Mouse (Mus musculus) adrenal gland, postnatal 36 days (tissue): ENCODE data around the gene Syn3. TPM values are rescaled to one million over a fixed set of nuclear protein-coding genes. Genes with fewer than 3 reads are reported as not detected.
"Not testable (repeated sequence)": the region's sequence is repeated elsewhere in the genome, so short reads cannot be mapped to it uniquely, and the experiment has no call there.

ENCODE experiments used
- DNase-seq, 2 experiments: peaks; one replicate each; pipeline ENCODE4 v3.0.0; 2021; ENCODE audit warnings: mixed read lengths in 1 of 2
- long read RNA-seq, 2 experiments: library from polyadenylated mRNA; stranded (forward); transcript quantifications; one replicate each; pipeline ENCODE4 v2.0.0; 2021; ENCODE audit warnings: borderline sequencing depth in 2 of 2
- total RNA-seq, 2 experiments: library from RNA; stranded (reverse); gene quantifications; 2 replicates each; pipeline ENCODE4 v1.2.3; 2021

The Syn3 gene
- total RNA-seq = 1 to 10 TPM; 1.5 to 2.5 TPM
- long read RNA-seq, experiment 1, partial matches to known transcripts = 0 of 12 reads
- long read RNA-seq, experiment 1, other reads (novel, unspliced or antisense) = 12 of 12 reads
- long read RNA-seq, experiment 2, partial matches to known transcripts = 0 of 5 reads
- long read RNA-seq, experiment 2, other reads (novel, unspliced or antisense) = 5 of 5 reads

DNA sequence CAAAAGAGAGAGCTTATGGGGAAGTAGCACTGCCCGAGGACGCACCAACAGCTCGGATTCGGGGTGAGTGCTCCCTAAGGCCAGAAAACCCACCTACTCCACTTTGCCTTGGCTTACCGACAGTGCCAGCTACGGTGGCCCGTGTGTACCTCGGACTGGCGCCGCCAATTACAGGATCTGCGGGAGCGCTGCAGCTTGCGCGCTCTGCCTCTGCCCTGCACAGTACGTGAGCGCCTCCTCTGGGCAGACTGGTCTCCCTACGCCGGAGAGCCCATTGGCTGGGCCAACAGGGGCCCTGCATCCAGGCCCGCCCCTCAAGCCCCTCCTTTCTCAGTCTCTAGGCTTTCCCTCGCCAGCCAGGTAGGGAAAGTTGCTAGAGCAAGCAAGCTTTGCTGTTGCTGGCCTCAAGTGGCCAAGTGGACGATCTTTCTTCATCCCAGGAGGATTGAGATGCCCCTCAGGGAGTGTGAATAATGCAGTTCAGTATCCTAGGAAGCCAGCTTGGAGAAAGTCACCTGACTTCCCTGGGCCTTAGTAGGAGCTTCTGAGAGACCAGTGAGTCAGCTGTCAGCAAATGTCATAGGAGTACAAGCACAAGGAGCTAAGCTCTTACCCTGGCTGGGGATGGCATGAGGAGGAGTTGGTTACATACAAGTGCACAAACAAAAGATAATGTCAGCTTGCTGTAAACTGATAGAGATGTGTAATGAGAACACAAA, at the start of gene Syn3:
Gene Syn3 (minus strand): TSS at position 224 of the 719 bp plus-strand sequence.
- DNase-seq = peak; percentile 91 to 93

DNA sequence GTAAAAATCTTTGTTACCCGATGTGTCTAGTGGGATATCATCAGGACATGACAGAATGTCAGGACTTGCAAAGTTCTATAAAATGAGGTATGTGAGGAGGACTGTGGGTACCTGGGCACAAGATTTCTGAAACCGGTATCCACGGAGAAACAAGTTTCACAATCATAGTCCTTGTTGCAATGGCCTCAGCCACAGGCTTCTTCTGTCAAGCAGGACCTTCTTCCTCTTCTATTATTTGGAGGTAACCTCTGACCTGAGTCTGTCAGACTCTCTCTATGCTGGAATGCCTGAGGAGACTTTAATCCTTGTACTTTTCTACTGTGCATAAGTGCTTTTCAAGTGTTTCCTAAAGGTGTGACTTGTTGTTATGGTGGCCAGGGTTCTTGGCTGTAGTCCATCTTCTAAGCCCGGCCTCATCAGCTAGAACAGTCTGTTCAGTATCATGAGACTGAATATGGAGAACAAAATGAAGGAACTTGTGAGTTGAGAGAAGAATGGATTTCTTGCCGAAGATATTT, 27.7 kb upstream of the Syn3 start:
- DNase-seq = not testable (repeated sequence)

DNA sequence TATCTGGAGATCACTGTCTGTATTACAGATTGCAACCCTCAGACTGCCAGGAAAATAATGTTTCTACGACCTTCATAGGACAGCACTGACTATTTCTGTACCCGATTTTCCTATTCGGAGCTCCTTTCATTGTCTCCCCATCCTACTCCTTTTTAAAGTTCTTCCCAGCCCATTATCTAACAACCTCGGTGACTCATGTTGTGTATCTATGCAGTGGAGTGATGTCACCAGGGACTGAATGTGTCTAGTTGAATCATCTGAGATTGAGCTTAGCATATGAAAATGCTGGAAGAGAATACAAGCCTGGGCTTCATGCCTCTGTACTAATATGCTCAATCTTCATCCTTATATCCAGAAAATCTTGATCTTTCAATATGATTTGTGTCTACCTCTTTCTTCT, 15.1 kb upstream of the Syn3 start:
- peak; percentile 3 to 17 for DNase-seq

DNA sequence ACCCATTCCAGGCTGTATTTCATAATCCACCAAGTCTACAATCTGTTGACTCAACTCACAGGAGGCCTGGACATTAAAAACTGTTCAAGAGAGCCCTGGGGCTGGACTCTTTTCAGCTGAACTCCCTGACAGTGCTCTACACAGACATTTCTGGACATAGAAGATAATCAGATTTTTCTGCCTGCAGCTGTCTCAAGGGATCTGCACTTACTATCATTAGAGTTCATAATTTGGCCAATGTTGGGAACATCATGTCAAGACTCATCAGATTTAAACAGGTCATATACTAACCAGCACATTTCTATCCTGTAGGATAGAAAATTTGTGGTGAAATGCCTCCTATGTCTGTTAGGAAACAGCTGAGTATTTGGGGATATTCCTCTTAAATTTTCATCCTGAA, 12.2 kb upstream of the Syn3 start:
- DNase-seq = no peak

DNA sequence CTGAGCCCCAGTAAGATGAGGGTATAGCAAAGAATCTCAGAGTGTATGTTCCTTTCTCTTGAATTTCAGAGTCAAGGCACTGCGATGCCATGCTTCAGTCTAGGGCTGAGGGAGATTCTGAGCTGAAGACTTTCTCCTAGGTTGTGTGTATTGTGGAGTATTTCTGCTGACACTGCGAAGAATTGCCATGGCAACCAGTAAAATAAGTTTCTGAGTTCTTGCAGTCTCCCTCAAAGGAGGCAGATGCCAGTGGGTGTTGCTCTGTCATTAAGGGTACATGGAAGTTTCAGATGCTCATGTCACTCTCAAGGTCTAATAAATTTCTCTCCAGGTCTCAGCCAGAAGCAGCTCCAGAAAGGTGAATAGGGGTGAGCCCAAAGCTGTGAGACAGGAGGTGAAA, 3.4 kb upstream of the Syn3 start:
- no peak for DNase-seq

DNA sequence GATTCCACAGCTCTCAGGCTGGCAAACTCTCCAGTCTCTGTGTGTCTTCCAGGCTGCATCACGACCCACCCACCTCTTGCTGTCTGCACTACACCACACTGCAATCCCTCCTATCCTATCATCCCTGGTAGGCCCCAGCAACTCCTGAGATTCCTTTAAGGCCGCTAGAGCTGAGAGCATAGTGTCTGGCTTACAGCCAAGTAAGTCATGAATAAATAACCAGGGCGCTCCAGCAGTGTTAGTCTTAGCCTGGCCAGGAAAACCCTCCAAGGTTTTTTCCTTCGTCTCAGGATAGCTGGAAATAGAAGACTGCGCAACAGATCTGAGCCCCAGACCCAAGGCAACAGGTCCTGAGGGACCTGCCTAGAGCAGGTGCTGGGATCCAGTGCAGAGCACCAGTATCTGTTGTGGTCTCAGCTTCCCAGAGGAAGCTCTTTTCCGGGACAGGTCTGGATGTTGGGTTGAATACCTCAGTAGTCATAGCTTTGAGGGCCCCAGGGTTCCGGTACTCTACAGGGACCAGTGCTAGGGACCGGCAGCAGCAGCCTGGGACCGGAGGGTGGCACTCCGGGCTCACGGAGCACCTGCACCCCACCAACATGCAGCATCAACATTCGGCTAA, 534 bp downstream of the Syn3 start:
- DNase-seq = peak; percentile 17 to 37

DNA sequence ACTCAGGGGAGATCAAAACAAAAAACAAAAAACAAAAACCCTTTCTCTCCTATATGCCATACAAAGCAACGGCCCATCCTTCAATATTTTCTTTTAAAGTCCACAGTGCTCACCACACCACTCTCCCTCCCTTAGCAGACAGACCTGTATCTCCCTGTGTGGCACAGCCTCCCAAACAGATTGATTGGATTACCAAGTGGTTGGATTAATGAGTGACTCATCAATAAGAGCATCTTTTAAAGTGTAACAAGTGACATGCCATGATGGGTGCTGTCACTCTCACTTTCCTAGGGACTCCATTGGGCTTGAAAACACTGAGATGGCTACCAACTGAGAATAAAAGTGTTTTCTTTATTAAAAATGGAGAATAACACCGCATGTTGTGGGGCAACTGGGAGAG, 2.8 kb downstream of the Syn3 start:
- no peak for DNase-seq

DNA sequence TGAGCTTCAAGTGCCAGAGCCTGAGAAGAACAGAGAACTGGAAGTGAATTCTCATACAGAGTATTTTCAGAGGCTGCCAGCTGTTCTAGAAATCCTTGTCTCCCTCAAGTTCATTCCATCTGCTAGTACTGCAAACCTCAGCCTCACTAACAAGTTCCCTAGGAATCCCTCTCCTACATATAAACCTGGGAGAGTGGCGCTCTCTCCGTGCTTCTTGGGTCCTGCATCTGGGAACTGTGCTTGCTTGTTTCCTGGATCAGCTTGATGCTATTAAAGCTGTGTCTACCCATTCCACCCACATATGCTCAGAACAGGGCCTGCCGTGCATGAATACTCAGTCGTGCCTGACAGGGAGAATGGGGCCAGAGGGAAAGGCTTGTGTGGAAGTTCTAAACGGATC, 5.6 kb downstream of the Syn3 start:
- no peak for DNase-seq

DNA sequence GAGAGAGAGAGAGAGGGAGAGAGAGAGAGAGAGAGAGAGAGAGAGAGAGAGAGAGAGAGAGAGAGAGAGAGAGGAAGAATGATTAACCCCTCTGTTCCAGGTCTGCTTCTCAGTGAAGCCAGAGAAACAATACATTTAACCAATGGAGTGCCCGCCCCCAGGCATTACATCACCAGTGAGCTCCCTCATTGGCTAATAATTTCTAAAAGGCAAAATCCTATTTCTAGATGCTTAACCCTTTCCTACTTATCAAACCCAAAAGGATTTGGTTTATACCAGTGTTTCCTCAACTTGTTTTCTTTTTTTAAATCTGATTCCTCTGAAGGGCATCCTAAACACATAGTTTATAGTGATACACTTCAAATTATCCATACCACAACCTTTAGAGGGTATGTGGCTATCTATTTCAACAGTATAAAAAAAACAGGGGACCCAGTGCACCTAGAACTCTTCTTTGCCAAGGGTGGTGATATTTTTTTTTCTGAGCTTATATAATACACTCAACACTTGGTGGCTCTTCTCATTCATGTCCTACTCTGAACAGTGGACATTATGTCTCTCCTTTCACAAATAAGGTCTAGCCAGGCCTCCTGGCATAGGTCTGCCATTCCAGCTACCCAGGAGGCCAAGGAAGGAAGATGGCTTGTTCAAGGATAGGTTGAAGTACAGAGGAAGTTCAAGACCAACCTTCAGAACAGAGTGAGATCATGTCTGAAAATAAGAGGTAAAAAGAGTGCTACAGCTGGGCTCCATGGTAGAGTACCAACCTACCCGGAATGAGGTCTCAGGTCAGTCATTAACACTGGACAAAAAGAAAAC, 6.4 kb downstream of the Syn3 start:
- DNase-seq = peak in 1 of 2 experiments; percentile 4

DNA sequence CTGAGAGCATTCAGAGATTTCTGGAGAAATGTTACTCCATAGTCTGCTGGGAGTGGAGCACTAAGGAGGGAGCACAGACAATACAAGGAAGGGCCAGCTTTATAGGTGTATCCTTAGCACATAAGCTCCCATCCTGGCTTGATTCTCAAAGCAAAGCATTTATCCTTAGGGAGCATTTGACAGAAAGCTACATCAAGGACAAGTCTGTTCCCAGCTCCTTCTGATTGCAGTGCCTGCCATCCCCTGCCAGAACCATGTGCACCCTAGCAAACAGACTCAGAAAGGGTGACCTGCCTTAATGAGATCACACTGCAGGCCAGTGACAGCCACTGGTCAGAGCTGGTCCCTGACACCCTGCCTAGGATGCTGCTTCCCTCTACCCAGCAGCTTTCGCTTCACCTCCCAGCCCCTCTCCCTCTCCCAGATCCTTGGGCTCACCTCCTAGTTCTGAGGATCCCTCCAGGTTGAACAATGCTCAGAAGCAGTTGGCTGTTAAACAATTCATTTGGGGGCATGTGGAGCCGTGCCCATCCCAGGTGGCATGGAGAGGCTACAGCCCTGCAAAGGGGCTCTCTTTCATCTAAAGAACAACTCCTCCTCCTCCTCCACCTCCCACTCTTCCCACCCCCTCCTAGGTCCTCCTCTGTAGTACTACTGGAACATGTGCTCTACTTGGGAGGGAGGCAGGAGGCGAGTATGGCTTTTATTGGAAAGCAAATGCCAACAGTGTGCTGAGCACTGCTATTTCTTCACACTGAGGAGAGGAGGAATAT, 7.2 kb downstream of the Syn3 start:
- no peak for DNase-seq

DNA sequence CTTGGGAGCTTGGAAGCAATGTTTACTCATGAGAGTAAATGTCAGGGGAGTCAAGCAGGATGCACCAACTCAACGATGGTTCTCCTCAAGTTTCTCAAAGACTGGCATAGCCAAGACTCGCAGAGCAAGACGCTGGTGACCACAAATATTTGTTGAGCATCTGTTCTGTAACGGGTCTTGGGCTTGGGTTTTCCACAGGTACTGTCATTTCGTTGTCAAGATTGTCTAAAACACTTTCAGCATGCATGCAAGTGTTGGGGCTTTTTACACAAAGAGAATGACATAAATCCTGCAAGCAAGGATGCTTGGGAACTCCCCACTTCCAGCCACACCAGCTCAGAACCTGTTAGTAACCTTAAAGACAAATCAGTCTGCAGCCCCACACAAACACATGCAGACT, 10.2 kb downstream of the Syn3 start:
- no peak for DNase-seq

DNA sequence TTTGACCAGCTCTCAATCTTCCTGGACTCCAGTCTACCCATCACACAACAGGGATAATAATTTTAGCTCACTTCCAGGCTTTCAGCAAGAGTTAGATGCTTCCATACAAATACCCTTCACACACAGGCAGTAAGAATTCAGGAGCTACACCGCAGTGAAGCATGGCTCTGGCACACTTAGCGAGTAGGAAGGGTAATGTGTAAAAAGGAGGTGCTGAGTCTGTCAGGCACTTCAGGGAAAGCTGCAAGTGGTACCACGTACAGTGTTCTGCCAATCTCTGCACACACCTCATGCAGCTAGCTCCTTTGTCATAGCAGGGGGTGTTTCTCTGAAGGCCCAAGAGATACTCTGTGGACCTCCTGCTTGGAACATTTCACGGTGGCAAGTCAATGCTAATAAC, 12.7 kb downstream of the Syn3 start:
- DNase-seq = no peak

DNA sequence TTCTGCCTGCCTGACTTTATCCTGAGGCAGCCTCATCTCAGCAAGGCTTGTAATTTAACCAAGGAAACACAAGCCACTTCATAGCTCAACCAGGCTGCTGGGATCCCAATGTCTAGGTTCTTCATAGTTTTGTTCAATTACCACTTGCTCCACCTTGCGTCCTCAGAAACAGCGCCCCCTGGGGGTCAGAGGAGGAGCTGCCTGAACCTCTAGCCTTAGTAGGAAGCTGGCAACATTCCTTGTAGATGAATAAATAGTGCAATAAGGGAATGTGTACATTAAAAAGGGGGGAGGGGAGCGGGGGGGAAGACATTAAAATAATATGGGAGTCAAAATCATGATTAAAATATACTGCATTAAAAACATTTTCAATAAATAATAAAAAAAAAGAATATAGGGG, 14.7 kb downstream of the Syn3 start:
- DNase-seq = peak; percentile 47 to 75

DNA sequence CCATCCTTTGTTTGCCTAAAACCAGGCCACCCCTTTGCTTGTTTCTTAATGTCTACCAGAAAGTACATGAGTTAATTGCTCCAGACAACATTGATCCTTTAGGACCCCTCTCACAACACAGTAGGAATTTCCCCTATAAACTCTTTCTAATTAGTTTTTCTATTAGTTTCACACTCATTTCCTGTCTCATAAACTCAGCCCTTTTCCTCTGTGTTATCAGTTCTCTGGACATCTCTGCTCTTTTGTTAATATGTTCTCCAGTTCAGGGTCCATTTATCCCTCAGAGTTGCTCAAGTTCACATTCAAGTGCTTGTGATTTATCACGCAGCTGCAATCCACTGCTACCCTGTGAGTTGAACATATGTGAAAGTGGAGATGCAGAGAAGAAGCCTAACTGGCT, 16.2 kb downstream of the Syn3 start:
- DNase-seq = no peak

DNA sequence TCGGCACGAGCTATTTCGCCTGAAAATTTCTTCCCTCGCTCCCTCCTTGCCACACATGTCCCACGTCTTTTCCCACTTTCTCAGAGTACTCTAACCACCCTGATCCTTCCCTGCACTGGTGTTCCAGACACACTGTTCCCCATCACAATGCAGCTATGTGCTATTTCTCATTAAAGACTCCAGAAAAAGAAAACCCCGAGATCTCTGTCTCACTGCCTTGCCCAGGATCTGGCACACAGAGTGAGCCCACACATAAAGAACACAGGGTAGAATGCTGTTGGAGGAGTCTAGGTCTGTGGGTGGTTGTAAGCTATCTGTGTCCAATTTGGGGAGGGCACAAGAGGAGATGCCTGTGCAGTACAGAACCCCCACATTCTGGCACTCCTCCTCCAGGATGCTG, 18.0 kb downstream of the Syn3 start:
- DNase-seq = no peak

DNA sequence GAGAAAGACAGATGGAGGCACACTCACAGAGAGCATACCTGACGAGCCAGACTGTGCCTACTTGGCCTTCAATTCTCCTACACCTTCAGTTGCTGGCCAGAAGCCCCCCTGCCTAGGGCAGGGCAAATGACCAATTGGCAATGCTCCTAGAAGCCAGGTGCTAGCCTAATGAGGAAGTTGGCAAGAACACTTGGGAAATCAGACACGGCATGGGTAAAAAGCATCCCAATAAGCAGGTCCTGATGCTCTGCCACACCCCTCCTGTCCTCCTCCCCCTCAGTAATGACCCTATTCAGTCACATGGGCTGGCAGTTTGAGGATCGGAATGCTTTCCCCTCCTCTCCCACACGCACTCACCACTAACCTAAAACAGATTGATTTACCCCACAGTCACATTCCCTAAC, 19.0 kb downstream of the Syn3 start:
- no peak for DNase-seq

DNA sequence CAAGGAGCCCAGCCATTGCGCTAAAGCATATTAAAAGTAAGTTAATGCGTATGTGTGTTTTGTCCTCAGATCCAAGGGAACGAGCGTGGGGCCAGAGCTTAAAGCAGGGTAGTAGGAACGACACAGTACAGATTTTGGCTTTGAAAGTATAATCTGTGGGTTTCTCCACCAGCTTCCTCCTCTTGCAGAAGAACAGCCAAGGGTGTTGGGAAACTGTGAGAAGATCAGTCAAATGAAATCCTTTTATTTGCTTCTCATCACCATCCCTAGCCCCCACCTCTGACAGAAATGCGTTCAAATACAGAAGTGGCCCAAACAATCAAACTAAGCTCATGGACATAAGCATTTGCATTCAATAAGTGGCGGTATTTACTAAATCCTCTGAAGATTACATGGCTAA, 22.0 kb downstream of the Syn3 start:
- DNase-seq = no peak

DNA sequence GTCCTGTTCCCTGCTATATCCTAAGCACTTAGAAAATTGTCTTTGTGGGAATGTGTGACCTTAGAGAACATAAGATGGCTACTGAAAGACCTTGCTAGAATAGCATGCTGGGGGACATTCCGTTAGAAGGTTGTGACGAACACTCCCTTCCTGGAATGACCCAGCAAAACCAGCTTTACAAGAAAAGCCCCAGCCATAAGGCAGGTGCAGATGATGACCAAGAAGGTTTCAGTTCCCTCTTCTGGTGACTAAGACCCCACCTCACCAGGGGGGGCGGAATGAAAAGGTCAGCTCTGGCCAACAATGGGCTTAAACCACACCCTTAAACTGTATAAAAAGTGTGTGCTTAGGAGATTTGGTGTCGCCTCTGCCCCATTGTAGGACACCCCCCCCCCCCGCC, 23.4 kb downstream of the Syn3 start:
- DNase-seq = no peak

DNA sequence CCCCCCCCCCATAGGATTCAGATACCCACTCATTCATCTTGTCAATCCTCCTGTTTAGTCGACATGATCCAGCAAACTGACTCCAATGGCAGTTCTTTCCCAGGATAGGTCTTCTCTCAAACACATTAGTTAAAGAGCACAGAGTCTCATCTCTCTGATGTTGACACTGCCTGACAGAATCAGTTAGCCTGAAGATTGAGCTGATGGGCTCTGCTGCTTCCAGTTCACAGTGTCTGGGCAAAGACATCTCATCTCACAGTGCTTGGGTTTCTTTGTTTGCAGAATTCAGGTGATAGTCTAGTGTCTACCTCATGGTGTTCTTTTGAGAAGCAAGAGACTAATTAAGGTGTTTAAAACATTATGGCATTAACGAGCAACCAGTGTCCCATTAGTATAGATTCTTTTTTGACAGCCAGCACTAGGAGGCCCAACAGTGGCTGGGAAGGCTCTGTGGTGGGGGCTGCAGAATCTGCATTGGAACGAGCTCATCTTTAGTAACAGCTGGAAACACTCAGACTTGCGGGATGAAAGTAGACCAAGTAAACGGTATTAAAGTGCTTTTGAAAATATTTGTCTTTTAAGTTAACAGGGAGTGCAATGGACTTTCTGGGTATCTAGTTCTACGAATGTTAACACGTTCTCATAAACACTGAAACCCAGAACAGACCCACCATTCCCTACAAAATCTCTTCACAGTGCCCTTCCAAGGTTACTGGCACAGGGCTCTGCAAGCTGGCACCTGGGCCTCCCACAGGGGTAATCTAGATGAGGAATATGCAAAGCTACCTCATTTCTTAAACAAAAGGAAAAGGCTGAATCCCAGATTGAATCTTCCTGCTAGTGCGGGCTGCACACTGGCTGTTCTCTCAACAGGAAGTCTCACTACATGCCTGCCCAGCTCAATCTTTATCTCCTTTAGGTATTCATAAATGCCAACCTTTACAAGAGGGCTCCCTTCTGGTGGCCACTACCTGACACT, 24.2 kb downstream of the Syn3 start:
- DNase-seq = no peak

DNA sequence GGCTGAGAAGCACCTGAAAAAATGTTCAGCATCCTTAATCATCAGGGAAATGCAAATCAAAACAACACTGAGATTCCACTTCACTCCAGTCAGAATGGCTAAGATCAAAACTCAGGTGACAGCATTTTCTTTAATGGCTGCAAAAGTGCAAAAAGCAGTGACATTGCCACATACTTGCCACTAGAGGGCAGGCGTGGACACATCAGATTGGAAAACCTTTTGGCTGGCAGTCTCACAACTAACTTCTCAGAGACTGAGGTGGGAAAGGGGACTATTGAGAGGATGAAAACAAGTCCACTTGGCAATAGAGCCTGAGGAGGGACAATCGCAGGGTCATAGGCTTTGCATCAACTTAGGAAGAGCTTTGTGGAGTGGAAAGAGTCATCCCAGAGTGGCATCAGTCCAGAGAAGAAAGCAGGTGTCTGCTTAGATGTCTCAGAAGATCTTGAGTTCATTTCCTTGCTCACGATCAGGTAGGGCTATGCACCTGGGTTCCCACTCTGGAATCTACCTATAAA, 25.0 kb downstream of the Syn3 start:
- DNase-seq = peak; percentile 8 to 43
